Mouse (Mus musculus) MEL-GATA-1-ER (cell line): ENCODE measurements around the gene Fancc.
A peak's percentile ranks its signal among the peaks of the same experiment; 100 is the strongest.
"Not testable (repeated sequence)": the region's sequence is repeated elsewhere in the genome, so short reads cannot be mapped to it uniquely, and the experiment has no call there.

Source experiments
- DNase-seq: peaks from one replicate; pipeline ENCODE4 v3.0.0-alpha.2; 2012; ENCODE audit warnings: low read depth; ENCODE audit errors: extremely low read depth

The Fancc gene

DNA sequence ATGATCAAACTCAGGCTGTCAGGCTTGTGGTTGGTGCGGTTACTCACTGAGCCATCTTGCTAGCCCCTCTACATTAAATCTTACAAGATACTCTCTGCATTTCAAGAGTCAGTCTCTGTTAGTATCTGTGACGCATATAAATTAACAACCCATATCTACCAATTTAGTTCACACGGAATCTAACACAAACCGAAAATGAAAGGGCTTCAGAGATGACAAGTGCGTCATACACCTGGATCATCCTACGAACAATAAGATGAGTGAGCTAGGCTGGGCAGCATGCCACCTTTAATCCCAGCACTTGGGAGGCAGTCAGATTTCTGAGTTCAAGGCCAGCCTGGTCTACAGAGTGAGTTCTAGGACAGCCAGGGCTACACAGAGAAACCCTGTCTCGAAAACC lies 177.3 kb downstream of the Fancc start:
- no peak for DNase-seq

DNA sequence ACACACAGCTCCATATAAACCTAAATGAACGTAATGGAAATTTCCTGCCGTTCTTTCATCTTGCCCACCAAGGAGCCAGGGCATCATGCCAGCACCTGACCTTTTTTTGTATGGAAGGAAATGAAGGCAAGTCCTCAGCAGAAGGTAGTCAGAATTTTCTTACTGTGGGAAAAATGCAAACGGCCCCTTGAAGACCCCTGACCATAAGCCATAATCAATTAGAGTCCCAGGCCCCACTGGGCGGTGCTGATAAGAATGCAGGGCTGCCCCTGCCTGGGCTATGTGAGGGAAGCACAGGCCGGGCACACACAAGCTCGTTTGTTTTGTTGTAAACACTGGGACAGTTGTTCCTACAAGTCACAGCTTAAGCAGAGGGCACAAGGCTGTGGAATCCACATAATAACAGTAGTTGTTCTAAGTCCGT lies 179.4 kb downstream of the Fancc start:
- no peak for DNase-seq

DNA sequence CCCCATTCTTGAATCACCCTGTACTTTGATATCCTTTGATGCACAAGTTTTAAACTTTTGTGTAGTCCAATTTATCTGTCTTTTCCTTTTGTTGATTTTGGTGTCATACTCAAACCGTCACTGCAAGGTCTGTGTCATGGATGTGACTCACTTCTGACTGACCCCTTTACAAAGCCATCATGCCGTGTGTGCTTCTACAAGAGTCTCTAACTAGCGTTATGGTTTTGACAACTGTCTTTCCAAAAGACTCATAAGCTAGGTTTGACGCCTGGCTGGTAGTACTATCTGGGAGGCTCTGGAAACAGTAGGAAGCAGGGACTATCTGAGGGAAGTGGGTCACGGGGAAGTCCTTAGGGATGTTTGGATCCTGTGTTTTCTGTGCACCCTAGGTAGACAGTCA lies 180.7 kb downstream of the Fancc start:
- DNase-seq, result no peak

GRCm38 (mm10) chr13:63315777-63316176 lies 181.3 kb downstream of the Fancc start:
- no peak for DNase-seq

GRCm38 (mm10) chr13:63315111-63315510 lies 182.0 kb downstream of the Fancc start:
- DNase-seq, result not testable (repeated sequence)

GRCm38 (mm10) chr13:63314608-63314920 lies 182.5 kb downstream of the Fancc start:
- no peak for DNase-seq

GRCm38 (mm10) chr13:63313748-63314607 lies 183.1 kb downstream of the Fancc start:
- peak; percentile 75 for DNase-seq

DNA sequence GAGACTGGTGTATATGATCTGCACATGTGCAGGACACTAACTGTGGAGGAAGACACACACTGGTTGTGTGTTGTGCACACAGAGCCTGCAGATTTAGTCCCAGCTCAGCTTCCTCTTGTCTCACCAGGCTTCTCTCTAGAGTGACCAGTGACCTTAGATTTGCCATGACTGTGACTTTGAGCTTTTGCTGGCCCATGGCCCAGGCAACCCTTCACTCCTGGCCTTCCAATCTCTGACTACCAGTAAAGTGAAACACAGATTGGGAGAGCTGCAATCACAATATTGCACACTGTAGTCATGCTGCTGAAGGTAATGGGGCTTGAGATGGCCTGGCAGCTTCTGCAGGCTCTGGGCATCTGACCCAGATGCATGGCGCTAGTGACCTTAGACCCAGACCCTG lies 183.8 kb downstream of the Fancc start:
- no peak for DNase-seq

DNA sequence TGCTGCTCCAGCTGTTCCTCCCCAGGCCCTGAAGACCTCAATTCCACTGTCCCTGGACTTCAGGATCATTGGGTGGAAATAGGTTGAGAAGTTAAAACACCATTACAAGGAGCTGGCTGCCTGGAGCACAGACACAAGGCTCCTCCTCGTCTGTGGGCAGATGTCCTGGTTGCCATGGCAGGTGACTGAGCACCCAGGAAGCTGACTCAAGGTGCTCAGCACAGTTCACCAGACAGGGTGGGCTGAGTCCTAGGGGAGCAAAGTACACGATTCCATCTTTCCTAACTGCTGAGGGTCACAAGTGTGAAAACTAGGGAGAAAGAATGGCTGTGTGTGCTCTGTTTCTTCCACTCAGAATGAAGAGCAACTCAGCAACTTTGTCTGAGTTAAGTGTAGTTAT lies 185.9 kb downstream of the Fancc start:
- DNase-seq, result no peak

GRCm38 (mm10) chr13:63309563-63309962 lies 187.5 kb downstream of the Fancc start:
- DNase-seq, result no peak

- no peak for DNase-seq
Observed at GRCm38 (mm10) chr13:63306768-63307167, 190.3 kb downstream of the Fancc start.

DNA sequence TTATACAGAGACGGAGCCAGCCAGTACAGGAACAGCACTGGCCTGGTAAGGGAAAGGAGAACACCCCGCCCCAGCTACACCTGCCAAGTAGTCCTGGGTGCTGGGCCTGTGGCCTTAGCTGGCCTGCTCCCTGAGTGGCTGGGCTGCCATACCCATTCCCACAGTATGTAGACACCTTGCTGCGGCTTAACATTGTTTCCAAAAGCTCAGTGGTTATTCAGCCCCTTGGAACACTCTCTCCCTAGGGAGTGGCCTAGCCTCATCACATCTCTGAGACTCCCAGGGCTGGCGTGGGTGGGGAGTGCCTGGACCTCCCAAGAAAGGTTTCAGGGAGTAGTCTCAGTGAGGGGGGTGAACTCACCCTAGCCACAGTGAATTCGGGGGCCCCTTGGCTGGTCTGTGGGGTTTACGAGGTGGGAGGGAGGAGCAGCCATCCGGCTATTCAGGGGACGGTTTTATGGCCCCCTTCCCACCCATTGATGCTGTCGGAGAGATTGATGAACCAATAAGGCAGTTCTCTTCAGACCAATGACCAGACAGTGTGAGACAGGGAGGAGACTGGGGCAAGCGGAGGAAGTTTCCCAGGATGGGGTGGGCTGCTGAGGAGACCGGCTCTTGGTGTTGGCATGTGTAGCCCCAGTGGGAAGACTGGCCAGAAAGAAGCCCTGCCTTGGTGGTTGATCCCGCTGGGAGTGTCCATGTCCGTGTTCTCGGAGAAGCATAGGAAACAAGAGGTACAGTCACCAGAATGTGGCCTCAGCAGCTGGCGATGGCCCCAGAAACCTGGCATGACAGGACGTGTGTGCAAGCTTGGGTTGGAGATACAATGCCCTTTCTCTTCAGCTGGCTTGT lies 191.7 kb downstream of the Fancc start:
- no peak for DNase-seq

DNA sequence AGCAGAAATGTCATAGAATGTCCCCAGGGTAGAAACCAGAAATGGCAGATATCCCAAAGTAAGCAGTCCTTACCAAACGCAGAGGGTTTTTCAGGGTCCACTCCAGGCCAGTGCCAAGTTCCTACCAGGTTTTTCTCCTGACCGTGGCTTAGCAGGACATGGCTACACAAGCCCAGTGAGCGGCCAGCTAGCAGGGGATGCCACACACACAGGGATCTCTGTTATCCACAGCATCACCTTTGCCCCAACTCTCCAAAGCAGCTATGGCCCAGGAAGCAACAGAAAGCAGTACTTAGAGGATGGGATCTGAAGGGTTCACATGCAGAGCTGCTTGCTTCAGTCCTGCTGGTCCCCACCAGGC lies 192.3 kb downstream of the Fancc start:
- DNase-seq, result no peak

DNA sequence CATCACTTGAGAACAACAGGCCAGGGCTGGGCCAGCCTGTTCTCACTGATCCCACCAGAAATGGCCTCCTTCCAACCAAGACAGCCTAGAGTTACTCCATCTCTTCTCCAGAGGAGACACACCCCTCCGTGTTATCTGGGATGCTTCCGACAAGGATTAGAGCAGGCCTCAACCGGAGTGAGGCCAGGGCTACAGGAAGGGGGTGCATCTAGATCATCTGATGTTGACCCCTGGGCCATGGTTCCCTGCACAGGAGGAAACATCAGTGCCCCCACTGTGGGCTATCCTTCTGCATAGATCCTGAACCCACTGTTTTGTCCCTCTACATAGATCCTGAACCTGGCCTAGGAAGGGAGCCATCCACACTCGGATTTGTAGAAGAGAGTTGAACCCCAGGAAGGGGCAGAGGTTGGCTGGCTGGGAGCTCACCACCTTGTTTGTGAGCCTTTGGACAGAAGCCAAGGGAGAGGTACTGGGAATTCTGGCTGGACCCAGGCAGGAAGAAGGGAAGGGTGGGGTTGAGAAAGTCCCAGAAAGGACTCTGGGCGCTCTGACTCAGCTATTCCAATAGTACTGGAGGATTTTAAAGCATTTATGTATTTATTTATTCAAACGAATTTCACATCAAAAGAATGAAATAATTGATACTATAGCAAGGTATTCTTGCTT lies 192.8 kb downstream of the Fancc start:
- no peak for DNase-seq

- no peak for DNase-seq
Observed at GRCm38 (mm10) chr13:63302381-63302780, 194.7 kb downstream of the Fancc start.

DNA sequence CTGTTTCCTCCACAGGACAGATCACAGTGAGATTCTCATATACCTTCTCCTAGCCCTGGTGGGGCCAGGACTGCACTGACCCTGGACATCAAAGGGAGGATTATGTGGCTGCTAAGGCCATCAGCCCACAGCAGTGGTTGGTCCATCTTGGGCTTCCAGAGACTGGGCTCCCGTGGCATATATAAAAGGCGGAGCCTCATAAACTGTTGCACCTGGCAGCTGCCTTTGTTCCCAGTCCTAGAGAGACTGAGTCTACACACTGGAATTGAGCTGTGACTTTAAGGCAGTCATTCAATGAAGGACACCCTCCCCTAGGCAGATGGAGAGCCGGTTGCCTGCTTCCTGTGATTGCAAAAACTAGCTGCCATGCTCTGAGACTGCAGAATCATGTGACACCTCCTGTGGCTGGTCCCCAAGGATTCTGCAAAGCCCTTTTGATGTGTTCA lies 195.3 kb downstream of the Fancc start:
- no peak for DNase-seq

DNA sequence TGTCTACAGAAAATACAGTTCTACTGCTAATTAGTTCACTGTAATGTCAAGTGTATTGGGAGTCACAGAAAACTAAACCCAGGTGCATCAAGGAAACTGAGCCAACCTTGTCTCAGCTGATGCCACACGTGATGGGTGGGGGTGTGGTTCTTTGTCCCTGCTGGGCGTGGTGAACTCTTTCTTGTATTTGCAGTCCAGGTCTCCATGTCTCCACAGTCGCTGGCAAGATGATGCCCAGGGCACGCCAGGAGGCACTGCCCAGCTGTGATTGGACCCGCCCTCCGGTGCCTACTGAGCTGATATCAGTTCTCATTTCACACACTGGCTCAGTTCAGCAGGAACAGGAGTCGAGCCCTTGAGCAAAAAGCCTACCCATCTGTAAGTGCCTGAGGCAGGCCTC lies 196.1 kb downstream of the Fancc start:
- DNase-seq, result no peak

DNA sequence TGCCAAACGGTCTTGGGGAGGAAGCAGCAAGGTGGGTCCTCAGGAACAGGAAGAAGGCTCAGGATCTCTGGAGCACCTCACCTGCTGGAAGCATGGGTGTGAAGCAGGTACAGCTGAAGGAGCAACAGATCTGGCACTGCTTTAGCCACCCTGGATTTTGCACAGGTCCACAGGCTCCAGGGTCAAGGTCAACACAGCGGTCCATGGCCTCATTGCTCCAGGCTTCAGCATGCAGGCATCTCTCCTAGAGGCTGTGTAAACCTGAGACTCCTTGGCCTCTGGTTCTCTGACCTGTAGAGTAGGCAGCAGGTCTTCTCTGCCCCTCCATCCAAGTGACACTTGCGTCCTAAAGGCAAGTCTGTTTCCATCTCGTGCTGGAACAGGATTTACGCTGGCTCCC lies 198.1 kb downstream of the Fancc start:
- DNase-seq, result no peak

DNA sequence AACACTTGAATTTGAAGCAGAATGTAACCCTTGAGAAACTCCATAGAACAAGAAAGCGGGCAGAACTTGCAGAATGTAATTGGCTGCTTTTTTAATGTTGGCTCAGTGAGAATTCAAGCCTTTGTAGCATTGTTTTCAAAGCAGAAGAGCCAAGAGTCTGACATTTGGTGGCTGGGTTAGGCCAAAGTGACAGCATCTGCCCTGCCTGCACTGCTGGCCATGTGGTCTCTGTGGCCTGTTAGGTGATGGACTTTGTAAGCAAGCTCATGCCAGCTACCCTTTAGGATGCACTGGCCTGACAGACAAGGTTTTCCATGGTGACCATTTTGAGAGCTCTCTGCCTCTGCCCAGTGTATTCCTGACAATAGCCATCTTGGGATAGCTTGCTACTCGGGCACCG lies 199.1 kb downstream of the Fancc start:
- DNase-seq, result no peak

DNA sequence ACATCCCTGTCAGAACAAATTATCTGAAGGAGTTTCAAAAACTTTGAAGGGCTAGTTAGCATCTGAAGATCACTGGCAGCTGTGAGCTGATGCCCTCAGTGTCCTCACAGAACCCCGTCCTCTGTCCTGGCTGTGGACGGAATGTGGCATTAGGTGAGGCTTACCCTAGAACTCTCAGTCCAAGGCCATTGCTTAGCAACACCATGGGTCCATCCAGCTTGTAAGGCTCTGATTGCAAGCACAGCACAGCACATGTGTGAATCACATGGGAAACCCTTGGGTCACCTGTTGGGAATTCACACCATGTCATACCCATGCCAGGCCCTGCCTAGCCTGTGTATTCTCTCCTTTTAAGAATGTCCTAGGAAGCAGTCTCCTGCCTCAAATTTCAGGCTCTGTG lies 200.1 kb downstream of the Fancc start:
- no peak for DNase-seq

GRCm38 (mm10) chr13:63296300-63296699 lies 200.8 kb downstream of the Fancc start:
- DNase-seq, result no peak
